Mouse (Mus musculus) stomach, postnatal 0 days (tissue): ENCODE data around the gene Zswim7. TPM values are rescaled to one million over a fixed set of nuclear protein-coding genes. Genes with fewer than 3 reads are reported as not detected.

ENCODE experiments used
- ATAC-seq: fragments of 200-750 bp; cut with Nextera tagmentation; 2 replicates; pipeline ENCODE4 v1.8.0; 2017; ENCODE audit not compliant: low FRiP score, low TSS enrichment
- DNase-seq: peaks from one replicate; pipeline ENCODE4 v3.0.0-alpha.2; 2016; ENCODE audit warnings: low spot score
- H3K27ac ChIP-seq: fragments of 300-500 bp; sonication (generic); replicated peaks from 2 replicates; pipeline ENCODE4 v1.5.1; 2014; ENCODE audit warnings: mild to moderate bottlenecking, control low read depth
- H3K27me3 ChIP-seq: fragments of 300-500 bp; sonication (generic); 2 replicates; pipeline ENCODE4 v1.6.1; 2014; ENCODE audit warnings: low read length; ENCODE audit not compliant: control insufficient read depth, insufficient read depth
- H3K36me3 ChIP-seq: fragments of 300-500 bp; sonication (generic); 2 replicates; pipeline ENCODE4 v1.6.1; 2014; ENCODE audit warnings: low read length, mixed read lengths; ENCODE audit not compliant: control insufficient read depth, insufficient read depth
- H3K4me1 ChIP-seq: fragments of 300-500 bp; sonication (generic); replicated peaks from 2 replicates; pipeline ENCODE4 v1.6.1; 2014; ENCODE audit warnings: antibody characterized with exemption; ENCODE audit not compliant: control insufficient read depth, insufficient read depth
- H3K4me2 ChIP-seq: fragments of 300-500 bp; sonication (generic); replicated peaks from 2 replicates; pipeline ENCODE4 v1.6.1; 2014; ENCODE audit warnings: low read depth, mild to moderate bottlenecking, control low read depth, moderate library complexity
- H3K4me3 ChIP-seq: fragments of 300-500 bp; sonication (generic); 2 replicates; pipeline ENCODE4 v1.5.1; 2014; ENCODE audit warnings: low read depth, low read length, control low read depth
- H3K9ac ChIP-seq: fragments of 300-500 bp; sonication (generic); 2 replicates; pipeline ENCODE4 v1.6.1; 2014; ENCODE audit warnings: mild to moderate bottlenecking, low read length, control low read depth, mixed read lengths
- H3K9me3 ChIP-seq: fragments of 300-500 bp; sonication (generic); 2 replicates; pipeline ENCODE4 v1.6.1; 2016; ENCODE audit warnings: low read length; ENCODE audit not compliant: control insufficient read depth
- CTCF ChIP-seq: IDR thresholded peaks from 2 replicates; pipeline ENCODE4 v1.5.1; 2016; ENCODE audit warnings: antibody characterized with exemption, low read depth, mild to moderate bottlenecking, moderate library complexity
- EP300 ChIP-seq: optimal IDR thresholded peaks from 2 replicates; pipeline ENCODE3; 2016; ENCODE audit warnings: antibody characterized with exemption
- WGBS: fragments of 180-500 bp; shearing (Covaris S2); extraction: QIAGEN DNeasy Blood & Tissue Kit; methylation state at CpG from one replicate; pipeline ENCODE4 v1.1.7; 2014; 5-methylcytosine and 5-hydroxymethylcytosine counted together
- polyA plus RNA-seq: library from polyadenylated mRNA; unstranded; fragments of >200 nt; fragmentation: Nextera tagmentation; extraction: Ambion mirVana; gene quantifications from 2 replicates; pipeline ENCODE4 v1.2.1, GENCODE M21; 2015

Zswim7 gene
- polyA plus RNA-seq, 1 experiment from 2014 or later: 23.4 TPM

DNA sequence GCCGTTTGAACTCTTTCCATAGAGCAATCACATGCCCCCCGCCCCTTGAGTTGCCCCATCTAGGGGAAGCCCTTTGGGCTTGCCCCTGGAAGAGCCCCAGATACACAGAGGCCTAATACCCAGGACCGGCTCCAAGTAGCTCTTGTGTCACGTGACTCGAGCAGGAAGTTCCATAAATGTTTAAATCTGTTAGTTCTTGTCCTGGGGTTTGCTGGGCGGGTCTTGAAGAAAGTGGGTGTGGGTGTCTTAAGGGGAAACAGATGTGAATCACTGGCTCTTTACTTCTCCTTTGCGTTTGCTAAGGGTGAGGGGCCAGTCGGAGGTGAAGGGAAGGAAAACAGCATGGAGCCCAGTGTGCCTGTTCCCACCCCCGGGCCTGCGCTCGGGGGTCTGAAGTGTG is 30.1 kb downstream of the Zswim7 start:
- Histone ChIP-seq H3K4me3 (no peak overlapping the region), H3K9me3 (no peaks in the 10 kb centered on the region), H3K27me3 (no peaks in the 10 kb centered on the region), H3K4me2 (peak overlapping the region; percentile 15), H3K36me3 (no peaks in the 10 kb centered on the region), H3K4me1 (no peaks in the 10 kb centered on the region), H3K27ac (no peak overlapping the region), H3K9ac (no peak overlapping the region)
- ATAC-seq: peak; percentile 43; the same call in 1 of the 2 replicates
- WGBS: 39% methylated on average over 11 of the region's 11 CpGs
- peak; percentile 30 for DNase-seq
- no peak for TF ChIP-seq CTCF
- TF ChIP-seq EP300: no peak

DNA sequence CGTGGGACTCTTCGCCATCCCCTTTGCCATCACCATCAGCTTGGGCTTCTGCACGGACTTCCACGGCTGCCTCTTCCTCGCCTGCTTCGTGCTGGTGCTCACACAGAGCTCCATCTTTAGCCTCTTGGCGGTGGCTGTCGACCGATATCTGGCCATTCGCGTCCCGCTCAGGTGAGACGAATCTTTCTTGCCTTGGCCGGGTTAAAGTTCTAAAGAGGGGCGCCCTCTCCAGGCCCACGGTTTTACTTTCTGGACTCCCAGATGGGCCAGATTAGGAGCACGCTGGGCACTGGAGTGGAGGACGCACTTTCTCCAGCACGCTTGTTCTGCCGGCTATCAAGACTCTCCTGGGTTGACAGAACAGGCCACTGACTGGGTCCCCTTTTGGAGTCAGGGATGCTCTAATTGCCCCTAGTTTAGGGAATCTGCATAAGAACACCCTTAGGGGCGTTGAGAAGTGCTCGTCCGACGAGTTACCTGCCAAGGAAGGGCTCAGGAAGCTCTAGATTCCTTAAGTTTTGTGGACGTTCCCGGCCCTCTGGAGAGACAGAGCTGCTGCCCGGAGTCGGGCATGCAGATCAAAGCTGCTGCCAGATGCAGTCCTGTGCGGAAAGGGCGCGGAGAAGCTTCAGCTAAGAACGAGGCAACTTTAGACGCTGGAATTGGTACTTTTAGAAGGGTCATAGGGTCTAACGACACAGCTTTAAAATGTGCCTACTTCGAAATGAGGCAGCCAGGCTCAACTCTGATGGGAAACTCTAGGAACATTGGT is 31.7 kb downstream of the Zswim7 start:
- DNase-seq: peak; percentile 27
- Histone ChIP-seq H3K4me2 (peak overlapping the region; percentile 98), H3K9me3 (no peaks in the 10 kb centered on the region), H3K9ac (peak overlapping the region; percentile 57), H3K27me3 (no peaks in the 10 kb centered on the region), H3K36me3 (no peaks in the 10 kb centered on the region), H3K4me3 (peak overlapping the region; percentile 60), H3K4me1 (no peaks in the 10 kb centered on the region), H3K27ac (0 out of 2 replicates have a peak overlapping the region, but pooled peaks have one; percentile 14)
- TF ChIP-seq CTCF (peak; percentile 50), EP300 (no peak)
- ATAC-seq: no peak
- 6% methylated on average over 35 of the region's 35 CpGs for WGBS

DNA sequence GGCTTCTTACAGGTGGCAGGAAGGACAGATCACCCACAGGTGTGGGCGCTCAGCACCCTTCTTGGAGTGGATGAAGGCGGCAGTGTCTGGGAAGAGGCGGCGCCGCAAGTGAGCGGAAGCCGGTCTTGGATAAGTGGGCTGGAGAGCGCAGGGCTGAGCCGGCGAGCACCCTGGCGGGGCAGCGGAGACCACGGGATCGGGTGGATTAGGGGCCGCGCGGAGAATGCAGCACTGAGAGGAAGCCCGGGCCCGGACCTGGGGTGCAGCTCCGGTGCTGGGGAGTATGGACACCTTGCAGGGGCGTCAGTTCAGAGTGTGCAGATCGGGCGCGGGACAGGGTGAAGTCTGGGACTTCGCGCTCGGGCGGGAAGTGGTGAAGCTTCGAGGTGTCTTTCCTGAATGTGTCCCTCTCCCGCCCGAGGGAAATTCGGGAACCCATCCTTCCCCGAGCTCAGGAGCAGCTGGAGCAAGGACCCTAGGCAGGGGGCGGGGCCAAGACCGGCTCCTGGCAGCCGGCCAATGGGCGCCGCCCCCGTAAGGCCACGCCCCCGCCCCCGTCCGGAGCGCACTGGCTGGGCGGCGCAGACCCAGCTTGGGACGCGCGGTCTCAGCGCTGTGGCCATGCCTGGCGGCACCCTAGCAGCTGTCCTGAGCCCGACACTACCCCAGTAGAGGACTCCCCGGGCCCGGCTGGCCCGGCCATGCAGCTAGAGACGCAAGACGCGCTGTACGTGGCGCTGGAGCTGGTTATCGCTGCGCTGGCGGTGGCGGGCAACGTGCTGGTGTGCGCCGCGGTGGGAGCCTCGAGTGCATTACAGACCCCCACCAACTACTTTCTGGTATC is 32.6 kb downstream of the Zswim7 start, which contains the start of gene Adora2b:
Gene Adora2b, plus strand, starts transcription at position 584 of the 844 bp plus-strand sequence.
- no peak for TF ChIP-seq EP300
- TF ChIP-seq CTCF: no peak
- Histone ChIP-seq H3K4me3 (peak within 1 kb of the TSS; percentile 60), H3K9ac (peak within 1 kb of the TSS; percentile 57), H3K27ac (0 out of 2 replicates have a peak within 1 kb of the TSS, but pooled peaks have one; percentile 14), H3K9me3 (no peaks in the 10 kb centered on the region), H3K4me1 (no peaks in the 10 kb centered on the region), H3K27me3 (no peaks in the 10 kb centered on the region), H3K4me2 (peak within 1 kb of the TSS; percentile 98), H3K36me3 (no peaks in the 10 kb centered on the region)
- WGBS: under 1% methylated on average over 58 of the region's 69 CpGs
- DNase-seq (peak; percentile 63), ATAC-seq (peak; percentile 68)

DNA sequence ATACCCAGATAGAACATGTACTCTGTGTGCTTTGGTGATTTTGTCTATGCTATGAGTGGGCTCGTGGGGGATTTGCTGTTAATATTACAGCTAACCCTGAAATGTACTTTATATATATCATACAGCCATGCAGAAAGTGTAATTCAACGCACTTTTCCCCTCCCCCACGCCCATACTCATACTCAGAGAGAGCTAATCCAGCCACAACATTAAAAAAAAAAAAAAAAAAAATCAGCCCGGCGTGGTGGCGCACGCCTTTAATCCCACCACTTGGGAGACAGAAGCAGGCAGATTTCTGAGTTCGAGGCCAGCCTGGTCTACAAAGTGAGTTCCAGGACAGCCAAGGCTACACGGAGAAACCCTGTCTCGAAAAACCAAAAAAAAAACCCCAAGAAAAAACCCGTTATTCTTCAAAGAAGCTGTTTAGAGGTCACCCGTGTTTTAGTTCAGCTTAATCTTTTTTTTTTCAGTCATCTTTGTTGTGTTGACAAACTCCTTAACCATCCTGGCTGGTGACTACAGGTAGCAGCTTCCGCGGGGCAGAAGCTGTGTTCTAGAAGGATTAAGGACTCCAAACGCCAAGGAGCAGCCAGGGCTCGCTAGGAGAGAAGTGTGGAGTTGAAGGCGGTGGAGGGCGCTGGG is 33.3 kb downstream of the Zswim7 start:
- Histone ChIP-seq H3K27me3 (no peaks in the 10 kb centered on the region), H3K36me3 (no peaks in the 10 kb centered on the region), H3K4me1 (no peaks in the 10 kb centered on the region), H3K4me2 (peak overlapping the region; percentile 98), H3K9me3 (no peaks in the 10 kb centered on the region), H3K9ac (peak overlapping the region; percentile 57; the same call in 1 of the 2 replicates), H3K4me3 (peak overlapping the region; percentile 60), H3K27ac (no peak overlapping the region)
- no peak for DNase-seq
- ATAC-seq: no peak
- no peak for TF ChIP-seq CTCF
- no peak for TF ChIP-seq EP300
- 33% methylated on average over 18 of the region's 18 CpGs for WGBS

DNA sequence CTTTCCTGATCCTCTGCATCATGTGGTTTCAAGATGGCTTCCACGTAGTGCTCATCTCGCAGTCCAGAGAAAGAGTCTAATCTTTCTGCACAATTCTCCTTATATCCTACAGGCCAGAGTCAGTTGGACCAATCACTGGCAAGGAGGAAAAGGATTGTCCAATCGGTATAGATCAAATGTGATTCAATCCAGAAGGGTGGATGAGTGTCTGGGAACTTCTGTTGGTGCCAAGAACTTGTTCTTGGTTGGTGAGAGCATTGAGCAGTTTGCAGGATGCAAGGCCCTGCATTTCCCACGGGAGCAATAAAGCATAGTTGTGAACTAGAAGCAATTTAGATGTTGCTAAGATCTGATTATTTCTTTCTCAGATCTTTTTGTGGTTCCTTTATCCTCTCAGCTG is 36.7 kb downstream of the Zswim7 start:
- Histone ChIP-seq H3K9me3 (no peaks in the 10 kb centered on the region), H3K4me1 (no peaks in the 10 kb centered on the region), H3K36me3 (no peaks in the 10 kb centered on the region), H3K9ac (no peak overlapping the region), H3K4me2 (no peak overlapping the region), H3K27ac (no peak overlapping the region), H3K4me3 (no peak overlapping the region), H3K27me3 (no peaks in the 10 kb centered on the region)
- 83% methylated on average over 4 of the region's 4 CpGs for WGBS
- DNase-seq (no peak), ATAC-seq (no peak)
- TF ChIP-seq CTCF: no peak
- TF ChIP-seq EP300: no peak
